Mouse (Mus musculus) monocyte, adult 5-6 weeks (primary cell): ENCODE measurements around the gene Znrd1. TPM values are rescaled to one million over a fixed set of nuclear protein-coding genes. Genes with fewer than 3 reads are reported as not detected.

Experiments
- ATAC-seq: fragments of 153-309, 156-312 bp; replicated peaks from 2 replicates; pipeline ENCODE4 v1.8.0; 2017; ENCODE audit warnings: mild to moderate bottlenecking; ENCODE audit not compliant: low TSS enrichment, insufficient number of reproducible peaks, severe bottlenecking, poor library complexity, low FRiP score
- total RNA-seq: library from RNA; stranded (forward); fragments of 200-1000, 200-491, 200-594 nt; gene quantifications from 3 replicates; pipeline ENCODE4 v1.2.3, GENCODE M21; 2017

The Znrd1 gene
- total RNA-seq, 1 experiment from 2014 or later, result 28.2 TPM

DNA sequence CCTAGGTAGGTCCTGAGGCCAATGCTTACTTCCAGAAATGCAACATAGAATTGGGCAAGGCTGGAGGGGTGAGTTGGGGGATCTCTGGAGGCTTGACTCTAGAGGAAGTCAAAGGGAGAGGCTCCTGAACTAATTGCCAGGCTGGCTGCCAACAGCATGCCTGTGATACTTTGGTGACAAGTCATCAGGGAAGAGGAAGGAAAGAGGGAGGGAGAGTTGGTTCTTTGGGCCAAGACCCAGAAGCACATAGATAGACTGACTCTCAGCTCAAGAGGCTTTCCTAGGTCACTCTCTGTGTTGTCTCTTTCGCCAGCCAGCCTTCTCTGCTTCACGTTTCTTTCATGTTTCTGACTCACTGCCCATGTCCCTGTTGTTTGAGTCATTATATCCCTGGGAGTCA, 26.6 kb downstream of the Znrd1 start:
- ATAC-seq, result no peak

- ATAC-seq, result no peak
Measured at GRCm38 (mm10) chr17:36931130-36931529, 27.2 kb downstream of the Znrd1 start.

DNA sequence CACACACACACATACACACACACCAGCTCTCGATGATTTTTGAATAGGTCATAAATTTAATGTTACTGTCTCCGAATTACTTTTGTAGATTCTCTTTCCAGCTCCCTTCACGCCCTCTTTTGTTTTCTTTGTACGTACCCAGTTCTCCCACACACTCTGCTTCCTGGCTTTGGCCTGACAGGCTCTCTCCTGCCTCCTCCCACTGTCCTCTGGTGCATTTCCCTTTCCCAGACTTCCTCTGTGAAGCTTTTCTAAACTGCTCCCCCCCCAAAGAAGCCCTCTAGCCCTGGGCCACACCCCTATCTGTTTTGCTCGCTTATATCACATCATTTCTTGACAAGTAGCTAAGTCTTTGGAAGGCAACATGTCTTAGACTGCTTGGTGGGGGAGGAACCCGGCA, 28.1 kb downstream of the Znrd1 start:
- ATAC-seq, result no peak

GRCm38 (mm10) chr17:36929236-36929932, 29.0 kb downstream of the Znrd1 start:
- ATAC-seq, result no peak

DNA sequence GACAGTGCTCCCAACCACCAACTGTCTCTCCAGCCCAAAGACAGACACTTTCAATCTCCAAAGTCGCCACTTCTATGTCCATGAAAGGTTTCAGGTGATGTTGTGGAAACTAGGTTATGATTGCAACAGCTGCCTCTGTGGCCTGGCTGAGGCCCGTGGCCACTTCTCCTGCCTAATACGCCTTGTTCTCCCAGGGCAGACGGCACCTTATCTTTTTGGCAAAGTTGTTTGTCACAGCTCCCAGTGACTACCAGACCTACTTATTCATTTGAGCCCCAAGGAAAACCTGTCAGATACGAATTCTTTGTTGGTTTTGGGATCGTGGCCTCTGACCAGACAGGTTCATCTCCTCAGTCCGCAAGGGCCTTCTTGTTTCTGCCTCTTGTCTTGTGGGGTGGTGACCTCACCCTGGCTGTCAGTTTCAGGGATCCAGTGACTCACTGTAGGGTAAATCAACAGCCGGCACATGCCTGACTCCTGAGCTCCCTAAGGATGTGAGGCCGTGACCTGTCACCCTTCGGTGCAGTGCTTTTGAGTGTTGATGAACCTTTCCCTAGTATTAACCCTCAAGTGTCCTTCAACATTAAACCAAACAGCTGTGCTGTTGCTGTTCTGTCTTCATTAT, 30.8 kb downstream of the Znrd1 start:
- no peak for ATAC-seq

- ATAC-seq, result no peak
Measured at GRCm38 (mm10) chr17:36923491-36923890, 34.9 kb downstream of the Znrd1 start.

DNA sequence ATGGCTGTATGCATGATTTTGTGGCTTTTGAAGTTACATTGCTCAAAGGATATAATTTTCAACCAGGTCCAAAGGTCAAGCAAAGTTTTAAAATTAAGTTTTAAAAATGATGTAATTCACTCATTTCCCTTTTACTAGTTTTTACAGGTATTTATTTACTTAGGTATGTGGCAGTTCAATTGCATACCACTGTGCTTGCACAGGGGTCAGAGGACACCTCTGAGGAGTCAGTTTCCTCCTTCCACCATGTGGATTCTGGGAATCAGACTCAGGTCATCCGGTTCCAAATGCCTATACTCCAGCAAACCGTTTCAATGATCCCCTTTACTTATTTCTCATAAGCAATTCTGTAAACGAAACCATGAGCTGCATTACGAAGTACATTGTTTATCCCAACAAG, 35.6 kb downstream of the Znrd1 start:
- ATAC-seq, result no peak

DNA sequence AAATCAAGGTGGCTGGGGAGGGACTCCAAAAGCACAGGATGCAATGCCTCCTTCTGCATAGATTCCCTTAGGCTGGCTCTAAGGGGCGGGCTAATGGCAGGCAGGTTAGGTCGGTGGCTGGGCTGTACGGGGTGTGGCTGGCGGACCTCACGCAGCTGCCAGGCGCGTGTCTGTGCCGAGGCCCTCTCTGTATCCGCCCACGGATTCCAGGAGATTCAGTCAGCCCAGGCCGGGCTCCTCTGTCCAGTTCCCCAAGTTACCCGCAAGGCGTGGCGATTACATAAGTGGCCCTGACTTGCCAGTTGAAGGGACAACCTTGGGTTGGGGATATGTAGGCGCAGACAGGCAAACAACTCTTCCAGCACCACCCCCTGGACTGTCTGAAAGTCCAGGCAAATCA, 38.1 kb downstream of the Znrd1 start:
- ATAC-seq, result no peak

GRCm38 (mm10) chr17:36915076-36915475, 43.3 kb downstream of the Znrd1 start:
- no peak for ATAC-seq

- 0 out of 2 replicates have a peak, but pooled peaks have one; percentile 53 for ATAC-seq
Measured at GRCm38 (mm10) chr17:36914108-36914507, 44.3 kb downstream of the Znrd1 start.

DNA sequence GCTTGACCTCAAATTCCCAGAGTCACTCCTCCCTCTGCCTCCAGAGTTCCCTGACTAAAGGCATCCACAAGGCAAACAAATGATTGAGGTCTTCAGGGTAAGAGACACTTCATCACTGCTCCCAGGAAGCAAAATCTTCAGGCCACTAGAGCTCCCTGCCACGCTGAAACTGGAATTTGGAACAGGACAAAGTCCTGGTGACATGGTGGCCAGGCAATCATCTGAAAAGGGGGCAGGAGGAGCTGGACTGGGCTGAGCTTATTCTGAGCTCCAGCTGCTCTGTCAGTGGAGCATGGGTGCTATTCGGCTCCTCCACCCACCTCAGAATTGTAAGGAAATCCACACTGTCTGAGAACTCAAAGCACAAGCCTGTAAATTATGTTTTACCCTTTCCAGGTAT, 46.3 kb downstream of the Znrd1 start:
- ATAC-seq, result no peak

DNA sequence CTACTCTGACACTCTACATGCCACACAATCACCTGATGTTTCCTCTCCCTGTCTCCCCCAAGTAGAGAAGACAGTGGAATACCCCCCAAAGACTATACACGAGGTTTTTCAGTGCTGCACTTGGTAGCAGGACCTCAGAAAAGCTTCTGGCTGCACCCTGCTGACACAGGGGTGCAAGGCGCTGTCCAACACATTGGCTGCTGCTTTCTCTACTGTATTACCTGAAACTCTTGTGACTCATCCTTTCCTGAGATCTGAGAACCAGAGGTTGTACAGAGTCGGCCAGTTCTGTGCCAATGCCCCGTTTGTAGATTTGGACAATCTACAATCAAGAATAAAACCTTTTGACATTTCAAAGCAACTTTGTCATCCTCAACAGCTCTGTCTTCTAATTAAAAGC, 48.6 kb downstream of the Znrd1 start:
- no peak for ATAC-seq

GRCm38 (mm10) chr17:36908235-36908634, 50.1 kb downstream of the Znrd1 start:
- no peak for ATAC-seq

Other genes with a start within 250 kb of the Znrd1 start
- not detected in 3 replicates for gene H2-M10.5, start 185.6 kb downstream of the Znrd1 start, total RNA-seq
- not detected in 3 replicates for gene H2-M10.6, start 146.4 kb downstream of the Znrd1 start, total RNA-seq
- 45.2 to 61.6 TPM (median 45.5 TPM) in 3 replicates for gene Trim26, start 121.4 kb downstream of the Znrd1 start, total RNA-seq
- gene Trim15, start 91.3 kb downstream of the Znrd1 start, total RNA-seq, result not detected in 3 replicates
- 0.49 to 16.6 TPM (median 11.1 TPM) in 3 replicates for gene Trim10, start 89.0 kb downstream of the Znrd1 start, total RNA-seq
- gene Trim40, start 68.4 kb downstream of the Znrd1 start, total RNA-seq, result not detected in 3 replicates
- not detected in 3 replicates for gene Trim31, start 60.4 kb downstream of the Znrd1 start, total RNA-seq
- 2.6 TPM in 1 of 3 replicates, not detected in the others for gene Rnf39, start 15.6 kb downstream of the Znrd1 start, total RNA-seq
- 41.5 to 96.1 TPM (median 79.2 TPM) in 3 replicates for gene Ppp1r11, start 6.8 kb downstream of the Znrd1 start, total RNA-seq
- gene Znrd1as, start within 50 bp of the Znrd1 start, total RNA-seq, result 1.1 to 4.4 TPM (median 3.4 TPM) in 3 replicates
- gene 2410137M14Rik, start 22.7 kb upstream of the Znrd1 start, total RNA-seq, result not detected in 3 replicates
- gene H2-M5, start 31.0 kb upstream of the Znrd1 start, total RNA-seq, result not detected in 3 replicates
- 0.64 to 3.4 TPM in 2 of 3 replicates, not detected in the other for gene Zfp57, start 42.6 kb upstream of the Znrd1 start, total RNA-seq
- gene Mog, start 64.8 kb upstream of the Znrd1 start, total RNA-seq, result not detected in 3 replicates
- 20.1 to 24.2 TPM (median 24.1 TPM) in 3 replicates for gene Gabbr1, start 87.4 kb upstream of the Znrd1 start, total RNA-seq
- not detected in 3 replicates for gene Olfr90, start 129.9 kb upstream of the Znrd1 start, total RNA-seq
- not detected in 3 replicates for gene Olfr91, start 139.7 kb upstream of the Znrd1 start, total RNA-seq
- gene Olfr92, start 161.5 kb upstream of the Znrd1 start, total RNA-seq, result 0.48 TPM in 1 of 3 replicates, not detected in the others
- not detected in 3 replicates for gene Olfr93, start 202.9 kb upstream of the Znrd1 start, total RNA-seq
- gene Ubd, start 235.3 kb upstream of the Znrd1 start, total RNA-seq, result not detected in 3 replicates
- not detected in 3 replicates for gene Olfr94, start 242.4 kb upstream of the Znrd1 start, total RNA-seq